Mouse (Mus musculus): ENCODE data around the gene Odf3l1. TPM values are rescaled to one million over a fixed set of nuclear protein-coding genes. Genes with fewer than 3 reads are reported as not detected.
A peak's percentile ranks its signal among the peaks of the same experiment; 100 is the strongest.

Gene Odf3l1
- polyA plus RNA-seq, 1 experiment from 2014 or later: not detected

- H3K36me3 ChIP-seq (ENCODE audit: control insufficient read depth, insufficient read depth, low read length): no peaks in the 10 kb centered on the region
These were observed 36.3 kb downstream of the Odf3l1 start for GRCm38 (mm10) chr9:56828146-56828545.

DNA sequence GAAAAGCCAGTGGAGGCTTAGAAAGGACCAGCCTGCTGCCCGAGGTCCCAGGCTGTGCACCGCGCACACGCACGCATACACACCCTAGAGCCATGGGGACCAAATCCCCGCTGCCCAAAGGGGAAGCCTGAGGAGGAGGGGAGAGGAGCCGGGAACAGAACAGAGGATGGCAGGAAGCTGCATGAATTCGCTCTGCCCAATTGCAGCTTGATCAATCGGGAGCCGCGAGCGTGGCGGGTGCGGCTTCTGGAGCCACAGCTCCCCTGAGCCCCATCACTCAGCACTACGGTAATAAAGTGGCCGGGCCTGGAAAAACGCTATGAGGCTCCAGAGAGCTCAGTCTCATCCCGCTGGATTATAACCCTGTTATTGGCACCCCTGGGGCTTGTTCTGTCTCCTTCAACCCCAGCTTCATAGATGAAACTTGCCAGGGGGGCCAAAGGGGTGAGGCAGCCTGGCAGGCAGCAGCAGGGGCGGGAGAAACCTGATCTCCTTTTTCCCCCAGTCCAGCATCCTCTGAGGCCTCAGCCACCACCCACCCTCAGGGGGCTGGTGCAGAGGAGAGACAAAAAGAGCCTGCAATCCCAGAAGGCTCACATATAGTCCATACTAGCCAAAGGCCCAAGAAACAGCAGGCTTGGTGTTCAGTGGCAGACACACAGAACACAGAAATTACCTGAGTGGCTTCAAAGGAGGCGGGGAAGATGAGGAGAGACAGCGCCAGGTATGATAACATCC, 38.8 kb downstream of the Odf3l1 start:
- peaks cover 16% of the 10 kb centered on the region for H3K4me1 ChIP-seq (ENCODE audit: control insufficient read depth, insufficient read depth, low read length)
- H3K36me3 ChIP-seq (ENCODE audit: control insufficient read depth, insufficient read depth, low read length): no peaks in the 10 kb centered on the region
- WGBS: 8% methylated on average over 21 of the region's 21 CpGs
- peak overlapping the region; percentile 51 for H3K9ac ChIP-seq (ENCODE audit: low read length)
- no peak overlapping the region for H3K27ac ChIP-seq (ENCODE audit: low read depth, low read length)
- no peaks in the 10 kb centered on the region for H3K27me3 ChIP-seq (ENCODE audit: control insufficient read depth, insufficient read depth, low read length)
- DNase-seq (ENCODE audit: low spot score, missing footprints) (peak; percentile 89), ATAC-seq (ENCODE audit: low FRiP score) (0 out of 2 replicates have a peak, but pooled peaks have one; percentile 30)
- H3K4me3 ChIP-seq (ENCODE audit: low read depth, low read length): peak overlapping the region; percentile 10; the same call in 1 of the 2 replicates
- H3K9me3 ChIP-seq (ENCODE audit: control insufficient read depth, low read length): no peaks in the 10 kb centered on the region
- H3K4me2 ChIP-seq: peak overlapping the region; percentile 48

More at GRCm38 (mm10) chr9:56828146-56828545, 36.3 kb downstream of the Odf3l1 start:
- H3K4me2 ChIP-seq: no peak overlapping the region
- peaks cover 19% of the 10 kb centered on the region for H3K4me1 ChIP-seq (ENCODE audit: control insufficient read depth, insufficient read depth, low read length)
- ATAC-seq (ENCODE audit: low FRiP score): no peak
- no peak overlapping the region for H3K27ac ChIP-seq (ENCODE audit: low read depth, low read length)
- H3K27me3 ChIP-seq (ENCODE audit: control insufficient read depth, insufficient read depth, low read length): no peaks in the 10 kb centered on the region; the same call in 1 of the 2 replicates
- DNase-seq (ENCODE audit: low spot score, missing footprints): no peak
- no peak overlapping the region for H3K9ac ChIP-seq (ENCODE audit: low read length)
- H3K9me3 ChIP-seq (ENCODE audit: control insufficient read depth, low read length): no peaks in the 10 kb centered on the region
- 42% methylated on average over 9 of the region's 9 CpGs for WGBS
- H3K4me3 ChIP-seq (ENCODE audit: low read depth, low read length): no peak overlapping the region

DNA sequence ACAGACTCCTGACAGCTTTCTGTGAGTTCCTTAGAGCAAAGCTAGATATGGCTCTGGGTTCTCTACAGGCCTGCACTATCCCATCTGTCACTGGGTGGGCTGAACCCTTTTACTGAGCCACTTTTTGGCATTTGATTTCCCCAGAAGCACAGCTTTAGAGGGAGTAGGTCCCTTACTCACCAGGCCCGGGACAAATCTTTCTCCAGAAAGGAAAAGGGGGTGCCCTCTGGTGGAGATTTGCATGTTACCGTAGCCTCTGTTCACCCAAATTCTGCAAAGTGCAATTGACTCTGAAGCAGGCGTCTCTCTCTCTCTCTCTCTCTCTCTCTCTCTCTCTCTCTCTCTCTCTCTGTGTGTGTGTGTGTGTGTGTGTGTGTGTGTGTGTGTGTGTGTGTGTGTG, 39.6 kb downstream of the Odf3l1 start:
- H3K27ac ChIP-seq (ENCODE audit: low read depth, low read length): no peak overlapping the region
- H3K4me1 ChIP-seq (ENCODE audit: control insufficient read depth, insufficient read depth, low read length): peaks cover 10% of the 10 kb centered on the region
- ATAC-seq (ENCODE audit: low FRiP score): no peak
- no peak overlapping the region for H3K4me2 ChIP-seq
- no peaks in the 10 kb centered on the region for H3K9me3 ChIP-seq (ENCODE audit: control insufficient read depth, low read length)
- WGBS: 12% methylated on average over 3 of the region's 3 CpGs
- peak; percentile 90 for DNase-seq (ENCODE audit: low spot score, missing footprints)
- H3K9ac ChIP-seq (ENCODE audit: low read length): no peak overlapping the region
- no peaks in the 10 kb centered on the region for H3K36me3 ChIP-seq (ENCODE audit: control insufficient read depth, insufficient read depth, low read length)
- no peaks in the 10 kb centered on the region for H3K27me3 ChIP-seq (ENCODE audit: control insufficient read depth, insufficient read depth, low read length)
- no peak overlapping the region for H3K4me3 ChIP-seq (ENCODE audit: low read depth, low read length)

GRCm38 (mm10) chr9:56810916-56811315, 53.6 kb downstream of the Odf3l1 start:
- H3K4me3 ChIP-seq (ENCODE audit: low read depth, low read length): no peak overlapping the region
- 76% methylated on average over 1 of the region's 1 CpGs for WGBS
- H3K4me2 ChIP-seq: no peak overlapping the region
- H3K27ac ChIP-seq (ENCODE audit: low read depth, low read length): no peak overlapping the region
- no peak for ATAC-seq (ENCODE audit: low FRiP score)
- DNase-seq (ENCODE audit: low spot score, missing footprints): no peak
- H3K4me1 ChIP-seq (ENCODE audit: control insufficient read depth, insufficient read depth, low read length): no peaks in the 10 kb centered on the region
- no peak overlapping the region for H3K9ac ChIP-seq (ENCODE audit: low read length)
- no peaks in the 10 kb centered on the region for H3K27me3 ChIP-seq (ENCODE audit: control insufficient read depth, insufficient read depth, low read length)
- peaks cover 3% of the 10 kb centered on the region; the same call in 1 of the 2 replicates for H3K9me3 ChIP-seq (ENCODE audit: control insufficient read depth, low read length)
- H3K36me3 ChIP-seq (ENCODE audit: control insufficient read depth, insufficient read depth, low read length): no peaks in the 10 kb centered on the region

- Histone ChIP-seq H3K9me3 (ENCODE audit: control insufficient read depth, low read length) (peaks cover 3% of the 10 kb centered on the region; the same call in 1 of the 2 replicates), H3K27me3 (ENCODE audit: control insufficient read depth, insufficient read depth, low read length) (no peaks in the 10 kb centered on the region), H3K36me3 (ENCODE audit: control insufficient read depth, insufficient read depth, low read length) (no peaks in the 10 kb centered on the region), H3K4me1 (ENCODE audit: control insufficient read depth, insufficient read depth, low read length) (no peaks in the 10 kb centered on the region), H3K27ac (ENCODE audit: low read depth, low read length) (no peak overlapping the region), H3K4me2 (no peak overlapping the region), H3K9ac (ENCODE audit: low read length) (no peak overlapping the region), H3K4me3 (ENCODE audit: low read depth, low read length) (no peak overlapping the region)
- ATAC-seq (ENCODE audit: low FRiP score) (no peak), DNase-seq (ENCODE audit: low spot score, missing footprints) (no peak)
- 86% methylated on average over 6 of the region's 6 CpGs for WGBS
These were observed 56.5 kb downstream of the Odf3l1 start for GRCm38 (mm10) chr9:56807990-56808389.

GRCm38 (mm10) chr9:56803146-56803545, 61.3 kb downstream of the Odf3l1 start:
- H3K9me3 ChIP-seq (ENCODE audit: control insufficient read depth, low read length): no peaks in the 10 kb centered on the region
- H3K4me2 ChIP-seq: no peak overlapping the region
- WGBS: 90% methylated on average over 7 of the region's 7 CpGs
- no peak overlapping the region for H3K9ac ChIP-seq (ENCODE audit: low read length)
- H3K4me1 ChIP-seq (ENCODE audit: control insufficient read depth, insufficient read depth, low read length): no peaks in the 10 kb centered on the region
- DNase-seq (ENCODE audit: low spot score, missing footprints): no peak
- no peak overlapping the region for H3K4me3 ChIP-seq (ENCODE audit: low read depth, low read length)
- H3K27me3 ChIP-seq (ENCODE audit: control insufficient read depth, insufficient read depth, low read length): peaks cover 3% of the 10 kb centered on the region; the same call in 1 of the 2 replicates
- H3K36me3 ChIP-seq (ENCODE audit: control insufficient read depth, insufficient read depth, low read length): no peaks in the 10 kb centered on the region
- no peak for ATAC-seq (ENCODE audit: low FRiP score)
- no peak overlapping the region for H3K27ac ChIP-seq (ENCODE audit: low read depth, low read length)

Other genes starting within 250 kb of the Odf3l1 start
- gene Lingo1, start 68.2 kb downstream of the Odf3l1 start, polyA plus RNA-seq (2014; fragmentation: Nextera tagmentation; extraction: Ambion mirVana): 4.3 and 5.7 TPM in 2 replicates
- gene Cspg4, start 354 bp upstream of the Odf3l1 start, polyA plus RNA-seq (2014; fragmentation: Nextera tagmentation; extraction: Ambion mirVana): 1.1 and 1.4 TPM in 2 replicates
- gene Snx33, start 63.7 kb upstream of the Odf3l1 start, polyA plus RNA-seq (2014; fragmentation: Nextera tagmentation; extraction: Ambion mirVana): 4.8 and 4.9 TPM in 2 replicates
- 57.0 and 69.4 TPM in 2 replicates for gene Imp3, start 72.8 kb upstream of the Odf3l1 start, polyA plus RNA-seq (2014; fragmentation: Nextera tagmentation; extraction: Ambion mirVana)
- 28.1 and 28.4 TPM in 2 replicates for gene Snupn, start 86.2 kb upstream of the Odf3l1 start, polyA plus RNA-seq (2014; fragmentation: Nextera tagmentation; extraction: Ambion mirVana)
- 30.9 and 31.6 TPM in 2 replicates for gene Ptpn9, start 130.2 kb upstream of the Odf3l1 start, polyA plus RNA-seq (2014; fragmentation: Nextera tagmentation; extraction: Ambion mirVana)
- gene Sin3a, start 207.4 kb upstream of the Odf3l1 start, polyA plus RNA-seq (2014; fragmentation: Nextera tagmentation; extraction: Ambion mirVana): 54.6 and 56.1 TPM in 2 replicates

All from midbrain, embryonic 11.5 days (tissue).